Mouse (Mus musculus): ENCODE data around the gene Khk.

The Khk gene

GRCm38 (mm10) chr5:30934725-30935461 is 13.7 kb downstream of the Khk start:
- peak; percentile 40 for DNase-seq (ENCODE audit: low read depth, low spot score)

GRCm38 (mm10) chr5:30943004-30943403 is 21.8 kb downstream of the Khk start:
- peak; percentile 52 for DNase-seq (ENCODE audit: low read depth, low spot score)

- no peak for DNase-seq (ENCODE audit: low read depth, low spot score)
These were observed 23.1 kb downstream of the Khk start for GRCm38 (mm10) chr5:30944344-30944743.

GRCm38 (mm10) chr5:30944956-30945781 is 23.9 kb downstream of the Khk start, which contains the start of gene Cgref1:
Gene Cgref1, minus strand, starts transcription at chr5:30945591.
- peak; percentile 91 for DNase-seq (ENCODE audit: low read depth, low spot score)

GRCm38 (mm10) chr5:30948620-30949019 is 27.4 kb downstream of the Khk start:
- DNase-seq (ENCODE audit: low read depth, low spot score), result no peak

- DNase-seq (ENCODE audit: low read depth, low spot score), result peak; percentile 94
These were observed 28.6 kb downstream of the Khk start for GRCm38 (mm10) chr5:30949654-30950326.

- DNase-seq (ENCODE audit: low read depth, low spot score), result peak; percentile 64
These were observed 29.2 kb downstream of the Khk start for GRCm38 (mm10) chr5:30950451-30950850.

- DNase-seq (ENCODE audit: low read depth, low spot score), result no peak
These were observed 29.7 kb downstream of the Khk start for GRCm38 (mm10) chr5:30950922-30951321.

- DNase-seq (ENCODE audit: low read depth, low spot score), result no peak
These were observed 30.5 kb downstream of the Khk start for GRCm38 (mm10) chr5:30951706-30952105.

GRCm38 (mm10) chr5:30952551-30952950 is 31.3 kb downstream of the Khk start:
- DNase-seq (ENCODE audit: low read depth, low spot score), result no peak

- peak; percentile 66 for DNase-seq (ENCODE audit: low read depth, low spot score)
These were observed 32.8 kb downstream of the Khk start for GRCm38 (mm10) chr5:30954065-30954464.

- DNase-seq (ENCODE audit: low read depth, low spot score), result no peak
These were observed 33.3 kb downstream of the Khk start for GRCm38 (mm10) chr5:30954556-30954955.

- peak; percentile 44 for DNase-seq (ENCODE audit: low read depth, low spot score)
These were observed 34.5 kb downstream of the Khk start for GRCm38 (mm10) chr5:30955751-30956150.

- DNase-seq (ENCODE audit: low read depth, low spot score), result no peak
These were observed 36.7 kb downstream of the Khk start for GRCm38 (mm10) chr5:30957891-30958290.

- no peak for DNase-seq (ENCODE audit: low read depth, low spot score)
These were observed 38.1 kb downstream of the Khk start for GRCm38 (mm10) chr5:30959198-30959854.

GRCm38 (mm10) chr5:30959966-30960501 is 38.8 kb downstream of the Khk start, which contains the start of gene Preb:
Gene Preb, minus strand, starts transcription at chr5:30960361.
- DNase-seq (ENCODE audit: low read depth, low spot score), result peak; percentile 99

- DNase-seq (ENCODE audit: low read depth, low spot score), result no peak
These were observed 39.6 kb downstream of the Khk start for GRCm38 (mm10) chr5:30960814-30961213.

GRCm38 (mm10) chr5:30961545-30962505 is 40.6 kb downstream of the Khk start:
- DNase-seq (ENCODE audit: low read depth, low spot score), result no peak

GRCm38 (mm10) chr5:30963916-30964315 is 42.7 kb downstream of the Khk start:
- no peak for DNase-seq (ENCODE audit: low read depth, low spot score)

- DNase-seq (ENCODE audit: low read depth, low spot score), result no peak
These were observed 45.0 kb downstream of the Khk start for GRCm38 (mm10) chr5:30966189-30966588.
